Mouse (Mus musculus) left cerebral cortex, adult 11 months (tissue): ENCODE results near the gene Pigr.

Experiments
- DNase-seq: peaks from one replicate; pipeline ENCODE4 v3.0.0; 2022; ENCODE audit warnings: low spot score

Pigr gene

DNA sequence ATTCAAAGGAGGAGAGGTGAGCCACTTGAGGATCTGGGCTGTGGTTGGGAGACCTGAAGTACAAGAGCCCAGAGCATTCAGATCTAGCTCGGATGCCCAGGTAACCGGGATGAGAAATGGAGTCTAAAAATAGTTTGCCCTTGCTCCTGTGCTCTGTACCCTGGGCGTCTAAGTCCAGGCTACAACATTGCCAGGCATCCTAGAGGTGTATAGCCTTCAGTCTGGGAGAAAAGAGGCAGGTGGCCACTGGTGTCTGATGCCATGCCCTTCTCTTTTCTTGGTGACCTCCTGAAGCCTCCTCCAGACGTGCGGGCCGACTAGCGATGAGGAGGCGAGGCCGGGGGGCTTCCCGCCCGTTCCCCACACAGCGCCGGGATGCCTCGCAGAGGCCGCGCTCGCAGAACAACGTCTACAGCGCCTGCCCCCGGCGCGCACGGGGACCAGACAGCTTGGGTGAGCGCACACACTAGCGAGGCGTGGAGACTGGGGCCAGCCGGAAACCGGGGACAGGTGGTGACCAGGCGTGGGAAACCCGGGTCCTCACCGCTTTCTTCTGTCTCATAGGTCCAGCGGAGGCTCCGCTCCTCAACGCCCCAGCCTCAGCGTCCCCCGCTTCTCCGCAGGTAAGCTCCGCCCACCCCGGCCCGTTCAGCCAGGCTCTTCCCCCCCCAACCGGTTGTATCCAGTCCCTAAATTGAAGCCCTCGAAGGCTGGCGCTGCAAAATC is 51.6 kb downstream of the Pigr start:
- no peak for DNase-seq

DNA sequence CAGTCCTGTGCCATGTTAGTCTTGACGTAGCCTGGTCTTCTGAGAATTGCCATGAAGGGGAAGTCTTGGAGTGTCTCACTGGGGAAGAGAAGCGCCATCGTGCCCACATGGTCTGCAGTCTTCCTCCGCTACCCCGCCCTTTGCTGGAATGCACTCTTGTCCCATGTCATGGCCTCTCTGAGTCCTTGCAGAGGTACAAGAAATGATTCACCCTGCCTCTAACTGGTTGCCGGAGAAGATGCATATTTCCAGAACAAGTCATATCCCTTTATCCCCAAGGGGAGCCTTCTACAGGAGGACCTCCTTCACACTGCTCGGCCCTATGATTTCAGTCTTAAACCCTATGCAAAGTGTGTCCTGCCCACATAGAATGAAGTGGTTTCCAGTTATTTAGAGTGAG is 53.4 kb downstream of the Pigr start:
- no peak for DNase-seq

DNA sequence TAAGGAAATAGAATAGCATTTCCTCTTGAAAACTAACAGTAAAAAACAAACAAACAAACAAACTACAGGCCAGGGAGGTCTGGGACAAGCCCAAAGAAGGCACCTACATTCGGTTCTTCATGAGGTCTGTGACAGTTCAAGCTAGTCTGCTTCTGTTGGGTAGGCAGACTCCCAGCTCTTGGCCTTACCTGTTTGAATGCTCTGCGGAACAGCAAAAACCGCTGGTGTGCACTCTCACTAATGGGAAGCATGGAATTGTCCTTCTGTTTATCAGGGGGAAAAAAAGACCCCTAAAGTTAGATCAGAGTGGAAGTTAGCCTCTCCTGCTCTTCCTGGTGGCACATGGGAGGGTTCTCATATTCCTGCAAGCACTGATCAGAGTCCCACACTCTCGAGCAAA is 56.7 kb downstream of the Pigr start:
- DNase-seq, result no peak

DNA sequence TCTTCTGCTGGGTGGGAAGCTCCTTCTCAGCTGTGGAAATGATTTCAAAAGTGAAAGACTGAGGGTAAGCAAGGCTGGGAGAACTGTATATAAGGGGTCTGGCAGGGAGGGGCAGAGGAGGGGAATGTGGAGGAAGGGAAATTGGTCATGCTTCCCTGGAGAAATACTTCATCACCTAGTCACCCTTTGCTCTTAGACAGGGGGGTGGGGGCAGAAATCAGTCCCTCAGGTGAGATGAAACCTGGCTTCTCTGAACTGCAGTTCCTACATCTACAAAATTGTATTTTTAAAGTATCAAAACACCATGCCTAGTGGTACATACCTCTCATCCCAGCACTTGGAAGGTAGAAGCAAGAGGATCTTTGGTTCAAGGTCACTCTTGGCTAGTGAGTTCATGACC is 60.9 kb downstream of the Pigr start, which contains the start of gene Il24:
Il24 (minus strand) TSS at position 101 of the 400 bp plus-strand sequence.
- no peak for DNase-seq

DNA sequence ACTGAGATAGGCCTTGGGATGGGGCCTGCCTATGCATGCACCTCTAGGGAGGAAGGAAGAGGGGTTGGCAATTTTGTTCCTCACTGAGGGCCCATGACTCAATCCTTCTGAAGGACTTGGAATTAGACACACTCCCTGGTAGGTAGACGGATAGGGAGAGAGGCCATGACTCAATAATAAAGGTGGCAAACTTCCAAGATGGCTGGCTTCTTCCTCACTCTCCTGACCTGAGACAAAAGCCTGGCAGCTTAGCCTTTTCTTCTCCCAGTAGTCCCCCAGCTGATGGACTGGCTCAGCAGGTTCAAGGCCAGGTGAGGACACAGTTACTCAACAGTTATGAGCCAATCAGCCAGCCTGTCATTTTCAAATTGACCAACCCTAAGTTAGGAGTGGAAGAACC is 66.0 kb downstream of the Pigr start:
- DNase-seq, result no peak

DNA sequence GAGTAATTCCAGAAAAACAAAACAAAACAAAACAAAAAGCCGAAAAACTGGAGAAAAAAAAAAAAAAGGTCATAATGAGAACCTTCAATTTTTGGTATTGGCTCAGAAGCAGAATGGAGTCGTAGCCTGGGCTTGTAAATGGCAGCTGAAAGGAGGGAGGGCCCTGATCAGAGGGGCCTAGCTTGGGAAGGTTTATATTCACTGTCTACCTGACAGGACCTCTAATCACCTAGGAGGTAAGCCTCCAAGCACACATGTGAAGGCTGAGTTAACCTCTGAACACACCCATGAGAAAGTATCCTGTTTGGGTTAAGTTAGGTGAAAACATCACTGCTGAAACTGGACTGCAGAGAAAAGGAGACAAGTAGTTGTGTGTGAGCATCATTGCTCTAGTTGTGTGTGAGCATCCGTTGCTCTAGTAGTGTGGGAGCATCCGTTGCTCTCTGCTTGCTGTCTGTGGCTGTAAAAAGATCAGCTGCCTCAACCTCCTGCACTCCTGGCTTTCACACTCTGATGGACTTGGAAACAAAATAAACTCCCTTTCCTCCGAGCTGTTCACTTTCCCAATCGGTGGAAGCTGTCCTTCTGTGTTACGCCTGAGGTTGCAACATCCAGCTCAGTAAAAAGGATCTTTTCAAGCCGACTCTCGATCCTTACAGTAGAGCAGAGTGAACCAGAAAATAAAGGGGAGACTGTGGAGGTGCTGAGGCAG is 67.0 kb downstream of the Pigr start:
- DNase-seq, result no peak

DNA sequence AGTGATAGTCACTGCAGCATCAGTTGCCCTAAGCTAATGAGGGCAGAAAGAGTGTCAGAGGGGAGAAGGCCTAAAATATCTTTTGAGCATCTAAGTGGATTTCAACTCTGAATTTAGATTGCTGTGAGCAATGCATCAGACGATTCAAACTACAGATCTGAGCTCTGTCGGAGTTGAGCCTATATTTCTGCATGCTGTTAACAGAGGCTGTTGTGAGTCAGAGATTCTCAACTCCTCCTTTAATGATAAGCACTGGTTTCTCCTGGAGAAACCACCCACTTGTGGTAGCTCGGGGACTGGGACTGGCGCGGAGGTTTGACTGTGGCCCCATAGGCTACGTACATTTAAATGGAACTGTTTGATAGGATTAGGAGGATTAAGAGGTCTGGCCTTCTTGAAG is 68.0 kb downstream of the Pigr start:
- no peak for DNase-seq
